Mouse (Mus musculus): Measurements from ENCODE around the gene Ncoa3. TPM values are rescaled to one million over a fixed set of nuclear protein-coding genes. Genes with fewer than 3 reads are reported as not detected.

Gene Ncoa3
- polyA plus RNA-seq, 1 experiment = 10.8 TPM

GRCm38 (mm10) chr2:165962824-165963223 lies 29.6 kb upstream of the Ncoa3 start:
- Histone ChIP-seq H3K36me3 (ENCODE audit: control insufficient read depth, insufficient read depth, low read length) (no peaks in the 10 kb centered on the region), H3K4me3 (ENCODE audit: control insufficient read depth, low read depth, low read length) (no peak overlapping the region), H3K4me1 (ENCODE audit: control insufficient read depth, insufficient read depth, low read length) (peaks cover 5% of the 10 kb centered on the region; the same call in 1 of the 2 replicates), H3K27me3 (ENCODE audit: control insufficient read depth, insufficient read depth, low read length) (no peaks in the 10 kb centered on the region), H3K27ac (ENCODE audit: control insufficient read depth, insufficient read depth, low read depth, low read length) (no peak overlapping the region)
- TF ChIP-seq POLR2A (IDR thresholded peaks at IDR 0.05; ENCODE audit: control insufficient read depth, low read depth, low read length) = no peak
- TF ChIP-seq CTCF (IDR thresholded peaks at IDR 0.05; ENCODE audit: control insufficient read depth, insufficient read depth, insufficient replicate concordance, low read depth, low read length) = no peak

GRCm38 (mm10) chr2:165964121-165964520 lies 28.3 kb upstream of the Ncoa3 start:
- Histone ChIP-seq H3K4me1 (ENCODE audit: control insufficient read depth, insufficient read depth, low read length) (peaks cover 5% of the 10 kb centered on the region; the same call in 1 of the 2 replicates), H3K4me3 (ENCODE audit: control insufficient read depth, low read depth, low read length) (no peak overlapping the region), H3K27ac (ENCODE audit: control insufficient read depth, insufficient read depth, low read depth, low read length) (no peak overlapping the region), H3K27me3 (ENCODE audit: control insufficient read depth, insufficient read depth, low read length) (no peaks in the 10 kb centered on the region), H3K36me3 (ENCODE audit: control insufficient read depth, insufficient read depth, low read length) (no peaks in the 10 kb centered on the region)
- TF ChIP-seq CTCF (IDR thresholded peaks at IDR 0.05; ENCODE audit: control insufficient read depth, insufficient read depth, insufficient replicate concordance, low read depth, low read length) = no peak
- TF ChIP-seq POLR2A (IDR thresholded peaks at IDR 0.05; ENCODE audit: control insufficient read depth, low read depth, low read length) = no peak

- Histone ChIP-seq H3K4me1 (ENCODE audit: control insufficient read depth, insufficient read depth, low read length) (no peaks in the 10 kb centered on the region), H3K36me3 (ENCODE audit: control insufficient read depth, insufficient read depth, low read length) (no peaks in the 10 kb centered on the region), H3K4me3 (ENCODE audit: control insufficient read depth, low read depth, low read length) (no peak overlapping the region), H3K27me3 (ENCODE audit: control insufficient read depth, insufficient read depth, low read length) (no peaks in the 10 kb centered on the region), H3K27ac (ENCODE audit: control insufficient read depth, insufficient read depth, low read depth, low read length) (no peak overlapping the region)
- TF ChIP-seq CTCF (IDR thresholded peaks at IDR 0.05; ENCODE audit: control insufficient read depth, insufficient read depth, insufficient replicate concordance, low read depth, low read length) (no peak), POLR2A (IDR thresholded peaks at IDR 0.05; ENCODE audit: control insufficient read depth, low read depth, low read length) (no peak)
Observed at GRCm38 (mm10) chr2:165967076-165967475, 25.4 kb upstream of the Ncoa3 start.

- TF ChIP-seq CTCF (IDR thresholded peaks at IDR 0.05; ENCODE audit: control insufficient read depth, insufficient read depth, insufficient replicate concordance, low read depth, low read length) = no peak
- TF ChIP-seq POLR2A (IDR thresholded peaks at IDR 0.05; ENCODE audit: control insufficient read depth, low read depth, low read length) = no peak
- H3K27me3 ChIP-seq (ENCODE audit: control insufficient read depth, insufficient read depth, low read length) = no peaks in the 10 kb centered on the region
- H3K4me1 ChIP-seq (ENCODE audit: control insufficient read depth, insufficient read depth, low read length) = no peaks in the 10 kb centered on the region
- no peak overlapping the region for H3K27ac ChIP-seq (ENCODE audit: control insufficient read depth, insufficient read depth, low read depth, low read length)
- no peaks in the 10 kb centered on the region for H3K36me3 ChIP-seq (ENCODE audit: control insufficient read depth, insufficient read depth, low read length)
- H3K4me3 ChIP-seq (ENCODE audit: control insufficient read depth, low read depth, low read length) = no peak overlapping the region
Observed at GRCm38 (mm10) chr2:165967823-165968555, 24.4 kb upstream of the Ncoa3 start.

GRCm38 (mm10) chr2:165968876-165969275 lies 23.6 kb upstream of the Ncoa3 start:
- Histone ChIP-seq H3K4me1 (ENCODE audit: control insufficient read depth, insufficient read depth, low read length) (no peaks in the 10 kb centered on the region), H3K27ac (ENCODE audit: control insufficient read depth, insufficient read depth, low read depth, low read length) (no peak overlapping the region), H3K27me3 (ENCODE audit: control insufficient read depth, insufficient read depth, low read length) (no peaks in the 10 kb centered on the region), H3K36me3 (ENCODE audit: control insufficient read depth, insufficient read depth, low read length) (no peaks in the 10 kb centered on the region), H3K4me3 (ENCODE audit: control insufficient read depth, low read depth, low read length) (no peak overlapping the region)
- no peak for TF ChIP-seq POLR2A (IDR thresholded peaks at IDR 0.05; ENCODE audit: control insufficient read depth, low read depth, low read length)
- TF ChIP-seq CTCF (IDR thresholded peaks at IDR 0.05; ENCODE audit: control insufficient read depth, insufficient read depth, insufficient replicate concordance, low read depth, low read length) = no peak

GRCm38 (mm10) chr2:165969391-165969790 lies 23.0 kb upstream of the Ncoa3 start:
- H3K27ac ChIP-seq (ENCODE audit: control insufficient read depth, insufficient read depth, low read depth, low read length) = no peak overlapping the region
- TF ChIP-seq CTCF (IDR thresholded peaks at IDR 0.05; ENCODE audit: control insufficient read depth, insufficient read depth, insufficient replicate concordance, low read depth, low read length) (no peak), POLR2A (IDR thresholded peaks at IDR 0.05; ENCODE audit: control insufficient read depth, low read depth, low read length) (no peak)
- H3K4me3 ChIP-seq (ENCODE audit: control insufficient read depth, low read depth, low read length) = no peak overlapping the region
- no peaks in the 10 kb centered on the region for H3K36me3 ChIP-seq (ENCODE audit: control insufficient read depth, insufficient read depth, low read length)
- H3K4me1 ChIP-seq (ENCODE audit: control insufficient read depth, insufficient read depth, low read length) = no peaks in the 10 kb centered on the region
- no peaks in the 10 kb centered on the region for H3K27me3 ChIP-seq (ENCODE audit: control insufficient read depth, insufficient read depth, low read length)

GRCm38 (mm10) chr2:165969961-165970360 lies 22.5 kb upstream of the Ncoa3 start:
- Histone ChIP-seq H3K4me1 (ENCODE audit: control insufficient read depth, insufficient read depth, low read length) (no peaks in the 10 kb centered on the region), H3K27me3 (ENCODE audit: control insufficient read depth, insufficient read depth, low read length) (no peaks in the 10 kb centered on the region), H3K27ac (ENCODE audit: control insufficient read depth, insufficient read depth, low read depth, low read length) (no peak overlapping the region), H3K4me3 (ENCODE audit: control insufficient read depth, low read depth, low read length) (no peak overlapping the region), H3K36me3 (ENCODE audit: control insufficient read depth, insufficient read depth, low read length) (no peaks in the 10 kb centered on the region)
- TF ChIP-seq POLR2A (IDR thresholded peaks at IDR 0.05; ENCODE audit: control insufficient read depth, low read depth, low read length) = no peak
- no peak for TF ChIP-seq CTCF (IDR thresholded peaks at IDR 0.05; ENCODE audit: control insufficient read depth, insufficient read depth, insufficient replicate concordance, low read depth, low read length)
